Mouse (Mus musculus) lung, postnatal 14 days (tissue): ENCODE results near the gene Nt5c3.
A peak's percentile ranks its signal among the peaks of the same experiment; 100 is the strongest.

Experiments
- DNase-seq: peaks from one replicate; pipeline ENCODE4 v3.0.0; 2021

Gene Nt5c3

DNA sequence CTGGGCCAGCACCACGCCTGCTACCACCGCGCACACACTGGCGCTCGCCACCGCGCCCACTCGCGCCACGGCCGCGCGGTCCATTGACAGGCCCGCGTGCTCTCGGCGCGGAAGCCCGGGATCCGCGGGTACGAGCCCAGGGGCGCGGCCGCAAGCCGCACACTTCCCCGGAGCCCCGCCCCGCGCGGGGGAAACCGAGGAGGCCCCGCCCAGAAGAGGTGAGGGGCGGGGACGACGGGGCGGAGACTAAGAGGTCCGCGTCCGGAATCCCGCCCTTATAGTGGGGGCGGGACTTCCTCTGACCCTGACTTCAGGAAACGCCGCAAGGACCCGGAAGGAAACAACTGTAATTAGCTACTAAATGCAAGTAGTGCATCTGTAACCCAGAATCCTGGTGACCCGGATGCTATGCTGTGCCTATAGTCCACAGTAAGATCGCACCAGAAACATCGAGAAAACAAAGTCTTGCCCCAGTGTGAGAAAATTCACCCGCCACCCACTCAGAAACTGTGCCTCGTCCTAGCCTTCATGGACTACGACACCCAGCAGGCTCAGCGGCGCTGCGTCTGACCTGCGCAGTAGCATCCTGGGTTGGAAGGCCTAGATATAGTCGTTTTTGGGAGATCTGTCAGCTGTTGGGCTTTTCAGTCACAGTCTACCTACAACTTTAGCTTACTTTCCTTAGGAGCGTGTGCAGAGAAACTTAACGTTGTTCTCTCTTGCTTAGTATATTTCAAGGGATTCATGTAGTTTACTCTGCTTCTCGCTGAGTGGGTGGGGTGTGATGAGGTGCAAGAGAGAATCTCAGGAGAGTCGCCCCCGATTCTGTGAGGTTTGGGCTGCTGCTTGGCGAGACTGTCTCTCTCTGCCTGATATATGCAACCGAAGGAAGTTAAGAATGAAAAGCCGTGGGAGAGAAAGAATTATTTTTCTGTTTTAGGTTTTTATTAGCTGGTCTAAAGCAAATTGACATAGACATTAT lies at the start of gene Nt5c3, which contains the start of gene Vmn1r4:
Gene Nt5c3 (minus strand): TSS at position 207 of the 982 bp plus-strand sequence.
Gene Vmn1r4 (plus strand): TSS at position 290 of the 982 bp plus-strand sequence.
- peak; percentile 94 for DNase-seq

- no peak for DNase-seq
Measured at GRCm38 (mm10) chr6:56969973-56970372, 46.2 kb upstream of the Nt5c3 start, which contains the start of gene Vmn1r5. Gene Vmn1r5, plus strand, starts transcription at chr6:56970273.

GRCm38 (mm10) chr6:56956436-56956835 lies 32.7 kb upstream of the Nt5c3 start:
- DNase-seq, result no peak

DNA sequence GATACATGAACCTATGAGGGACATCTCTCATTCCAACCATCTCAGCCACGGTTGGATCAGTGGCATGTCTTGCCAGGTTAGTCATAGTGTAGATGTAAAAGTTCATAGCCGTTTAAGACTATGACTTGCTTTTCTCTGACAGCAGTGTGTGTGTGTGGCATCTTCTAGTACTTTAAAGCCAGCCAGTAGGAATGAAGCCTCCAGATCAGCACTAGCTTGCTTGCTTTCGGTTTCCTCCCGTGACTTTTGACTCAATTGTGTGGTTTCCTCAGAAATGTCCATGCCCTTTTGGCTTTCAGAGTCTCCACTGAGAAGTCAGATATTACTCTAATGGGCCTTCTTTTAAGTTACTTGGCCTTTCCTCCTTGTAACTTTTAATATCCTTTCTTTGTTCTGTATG lies 10.6 kb upstream of the Nt5c3 start:
- no peak for DNase-seq

DNA sequence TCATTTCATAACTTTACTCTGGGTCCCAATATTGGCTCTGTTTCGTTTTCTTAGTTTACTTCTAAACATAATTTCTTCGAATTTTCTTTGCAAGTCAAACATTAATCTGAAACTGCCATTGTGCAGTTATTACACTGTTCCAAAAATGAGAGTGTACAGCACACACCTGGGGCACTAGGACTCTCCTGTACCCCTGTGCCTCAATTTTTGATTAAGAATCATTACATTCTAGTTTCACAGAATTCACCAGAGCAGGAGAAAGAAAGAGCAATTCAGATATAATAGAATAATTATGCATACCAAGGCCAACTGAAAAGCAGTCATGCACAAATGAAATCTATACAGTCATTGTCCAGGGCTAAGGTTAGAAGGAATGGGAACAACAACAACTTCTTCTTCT lies 8.7 kb upstream of the Nt5c3 start:
- DNase-seq, result no peak

DNA sequence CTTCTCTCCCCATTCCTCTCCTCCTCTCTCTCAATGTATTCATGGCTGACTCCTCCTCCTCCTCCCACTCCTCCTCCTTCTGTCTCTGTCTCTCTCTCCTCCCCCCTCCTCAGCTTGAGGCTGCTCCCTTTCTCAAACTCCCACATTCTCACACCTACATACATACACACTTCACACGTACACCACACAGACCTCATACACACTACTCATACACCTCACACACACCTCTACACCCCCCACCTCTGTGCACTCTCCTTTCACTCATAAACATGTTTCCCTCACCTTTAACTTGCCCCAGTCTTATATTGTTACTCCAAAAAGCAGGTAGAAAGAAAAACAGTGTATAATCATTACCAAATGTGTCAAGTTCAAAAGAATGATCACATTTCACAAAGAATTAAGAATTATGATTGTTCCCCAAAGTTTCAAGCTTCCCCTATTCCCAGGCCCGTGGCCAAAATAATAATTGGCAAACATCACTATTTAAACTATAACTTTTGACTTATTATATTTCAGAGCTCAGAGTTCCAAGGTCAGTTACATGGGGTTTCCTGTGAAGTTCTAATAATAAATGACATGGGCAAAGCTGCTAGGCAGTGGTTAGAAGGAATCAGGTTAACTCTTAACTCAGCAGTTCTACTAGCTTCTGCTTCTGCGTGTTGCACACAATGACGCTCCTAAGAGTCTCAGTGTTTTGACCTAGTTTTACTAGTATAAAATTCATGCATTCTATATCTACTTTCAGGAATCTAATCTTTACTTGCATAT lies 8.1 kb upstream of the Nt5c3 start:
- DNase-seq, result no peak

DNA sequence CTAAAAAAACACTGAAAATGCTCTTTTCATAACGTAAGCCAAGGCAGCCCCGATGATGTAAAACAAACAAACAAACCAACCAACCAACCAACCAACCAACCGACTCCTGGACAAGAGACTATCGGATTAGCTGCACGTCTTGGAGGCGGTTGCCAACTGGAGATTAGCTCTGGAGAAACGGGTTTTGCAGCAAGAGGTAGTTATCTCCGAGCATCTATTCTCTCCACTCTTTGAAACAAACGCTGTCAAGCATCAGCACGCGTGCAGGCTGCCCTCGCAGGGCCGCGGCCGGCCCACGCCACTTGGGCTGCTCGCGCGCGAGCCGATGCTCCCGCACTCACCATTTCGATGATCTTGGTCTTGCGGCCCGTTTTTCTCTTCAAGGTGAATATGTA lies 404 bp downstream of the Nt5c3 start:
- DNase-seq, result no peak

DNA sequence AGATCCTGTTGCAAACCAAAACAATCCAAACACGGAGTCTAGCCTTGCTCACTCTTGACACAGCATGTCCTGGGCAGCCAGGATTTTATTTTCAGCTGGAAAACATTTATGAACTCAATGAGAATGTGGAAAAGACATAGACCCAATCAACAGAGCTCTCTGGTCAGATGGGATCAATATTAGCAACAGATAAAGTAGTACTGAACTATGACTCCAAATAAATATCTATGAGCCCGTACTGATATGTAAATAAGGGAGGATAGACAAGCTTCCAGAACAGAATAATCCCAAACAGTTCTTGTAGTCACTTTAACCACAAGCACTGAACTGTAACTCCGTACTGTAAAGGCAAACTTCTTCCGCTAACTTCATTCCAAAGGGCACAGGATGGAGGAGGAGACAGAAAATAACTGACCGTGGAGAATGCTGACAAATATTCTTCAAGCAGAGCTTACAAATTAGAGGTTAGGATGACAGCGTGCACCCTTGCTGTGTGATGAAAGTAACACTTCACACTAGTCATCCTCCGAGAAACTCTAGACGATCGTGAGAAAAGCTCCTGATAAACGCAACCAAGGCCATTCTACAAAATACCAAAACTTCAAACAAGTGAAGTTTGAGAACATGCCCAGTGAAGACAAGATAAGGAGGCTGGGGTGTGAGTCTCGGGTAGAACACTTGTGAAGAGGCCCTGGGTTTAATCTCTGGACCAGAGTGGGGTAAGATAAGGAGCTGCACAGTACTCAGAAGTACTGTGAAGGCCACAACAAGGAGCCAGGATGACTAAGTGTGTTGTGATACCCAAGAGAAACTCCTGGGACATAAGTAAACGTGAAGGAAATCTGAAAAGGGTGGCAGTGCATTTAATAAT lies 3.3 kb downstream of the Nt5c3 start:
- DNase-seq, result no peak

DNA sequence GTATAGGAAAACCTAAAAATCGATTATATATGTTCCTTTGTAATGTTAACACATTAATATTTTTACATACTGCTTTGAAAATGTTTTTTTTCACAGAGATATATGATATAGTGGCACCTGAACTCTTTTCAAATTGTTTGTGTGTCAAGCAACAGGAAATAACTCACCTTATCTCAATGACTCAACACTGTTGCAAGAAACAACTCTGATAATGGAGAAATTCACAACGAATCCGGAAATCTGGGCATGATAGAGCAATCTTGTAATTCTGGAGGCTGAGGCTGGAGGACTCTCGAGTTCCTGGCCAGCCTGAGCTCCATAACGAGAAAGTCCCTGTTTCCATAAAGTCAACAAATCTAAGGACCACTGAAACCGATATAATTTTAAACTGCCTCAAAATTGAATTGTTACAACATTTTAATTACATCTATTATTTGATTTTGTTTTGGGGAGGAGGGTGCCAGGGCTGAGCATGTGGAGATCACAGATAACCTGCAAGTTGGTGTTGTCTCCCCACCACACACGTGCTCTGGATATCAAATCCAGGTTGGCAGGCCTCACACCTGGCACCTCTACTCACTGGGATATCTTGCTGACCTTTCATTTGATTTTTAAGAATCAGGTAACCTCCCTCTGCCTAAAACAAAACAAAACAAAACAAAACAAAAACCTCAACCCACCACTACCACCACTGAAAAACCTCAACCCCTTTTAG lies 4.2 kb downstream of the Nt5c3 start:
- DNase-seq, result no peak

DNA sequence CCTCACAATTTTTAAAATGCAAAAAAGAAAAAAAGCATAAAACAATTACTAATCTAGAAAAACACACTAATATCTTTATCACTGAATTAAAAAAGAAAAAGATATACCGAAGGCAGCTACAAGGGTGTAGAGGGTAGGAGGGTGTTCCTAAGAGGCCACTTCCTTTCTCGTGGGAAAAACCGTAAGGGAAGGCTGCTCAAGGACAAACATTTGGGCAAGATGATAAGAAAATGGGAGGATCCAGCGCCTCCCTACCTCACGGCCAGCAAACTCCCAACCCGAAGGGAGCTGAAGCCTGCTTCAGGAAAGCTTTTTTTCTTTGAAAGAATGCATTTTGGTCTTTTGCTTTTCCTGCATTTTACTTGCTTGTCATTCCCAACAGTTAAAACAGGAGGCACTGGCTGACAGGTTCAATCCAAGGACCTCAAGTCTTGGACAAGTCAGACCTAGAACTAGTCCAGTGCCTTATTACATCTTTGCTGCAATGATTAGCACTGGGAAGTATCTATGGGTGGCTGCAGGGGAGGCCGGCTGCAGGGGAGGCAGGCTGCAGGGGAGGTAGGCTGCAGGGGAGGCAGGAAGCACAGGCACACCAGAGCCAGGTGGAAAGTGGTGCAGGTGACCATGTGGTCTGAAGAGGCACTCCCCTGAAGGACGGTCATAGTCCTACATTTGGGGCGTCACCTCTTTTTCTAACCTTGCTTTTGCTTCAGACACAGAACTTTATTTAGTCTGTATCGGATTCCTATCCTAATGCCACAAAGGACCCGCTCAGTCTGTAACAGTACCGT lies 6.0 kb downstream of the Nt5c3 start:
- no peak for DNase-seq

DNA sequence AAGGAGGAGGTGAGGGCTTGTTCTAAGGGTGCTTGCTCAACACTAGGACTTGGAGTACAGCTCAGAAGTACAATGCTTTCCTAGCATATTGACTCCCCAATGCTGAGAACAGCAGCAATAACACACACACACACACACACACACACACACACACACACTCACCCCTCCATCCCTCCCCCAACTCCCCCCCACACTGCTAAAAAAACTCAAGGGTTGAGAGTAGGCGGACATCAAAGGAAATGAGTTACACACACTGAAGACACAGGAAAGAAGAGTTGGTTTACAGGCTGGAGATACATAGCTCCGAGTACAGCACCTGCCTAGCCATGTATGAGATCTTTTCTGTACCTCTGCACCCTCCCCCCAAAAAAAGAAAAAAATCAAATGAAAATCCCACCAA lies 7.5 kb downstream of the Nt5c3 start:
- no peak for DNase-seq

- DNase-seq, result no peak
Measured at GRCm38 (mm10) chr6:56913092-56913858, 10.5 kb downstream of the Nt5c3 start.

DNA sequence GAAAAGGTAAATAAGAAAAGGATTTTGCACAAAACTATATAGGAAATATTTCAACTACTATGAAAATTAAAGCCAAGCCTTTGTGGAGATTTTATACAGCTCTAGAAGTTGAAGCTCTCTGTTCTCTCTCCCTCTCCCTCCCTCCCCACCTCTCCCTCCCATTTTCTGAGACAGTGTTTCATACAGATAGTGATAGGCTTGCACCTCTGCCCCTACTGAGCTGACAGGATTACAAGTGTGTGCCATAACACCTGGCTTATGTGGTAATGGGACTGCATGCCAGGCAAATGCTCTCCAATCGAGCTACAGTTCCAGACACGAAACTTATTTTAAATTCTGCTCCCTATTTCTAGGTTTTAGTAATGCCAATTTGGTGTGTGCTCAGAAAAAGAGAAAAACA lies 12.8 kb downstream of the Nt5c3 start:
- no peak for DNase-seq

GRCm38 (mm10) chr6:56908912-56909311 lies 14.8 kb downstream of the Nt5c3 start:
- peak; percentile 76 for DNase-seq

- no peak for DNase-seq
Measured at GRCm38 (mm10) chr6:56908397-56908796, 15.3 kb downstream of the Nt5c3 start.

DNA sequence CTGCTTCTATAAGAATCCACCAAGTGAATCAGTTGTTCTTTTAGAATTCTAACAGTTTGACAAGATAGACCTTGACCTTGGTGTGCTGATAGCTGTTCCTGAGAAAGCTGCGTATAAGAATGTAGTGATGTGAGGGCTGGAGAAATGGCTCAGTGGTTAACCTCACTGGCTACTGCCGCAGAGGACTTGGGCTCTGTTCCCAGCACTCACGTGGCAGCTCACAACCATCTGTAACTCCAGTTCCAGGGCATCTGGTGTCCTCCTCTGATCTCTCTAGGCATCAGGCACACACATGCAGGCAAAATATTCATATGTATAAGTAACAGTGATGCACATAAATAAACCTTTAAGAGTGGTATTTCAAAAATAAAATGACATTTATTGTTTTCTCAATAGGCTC lies 15.8 kb downstream of the Nt5c3 start:
- no peak for DNase-seq

- DNase-seq, result no peak
Measured at GRCm38 (mm10) chr6:56906121-56906846, 17.4 kb downstream of the Nt5c3 start.

GRCm38 (mm10) chr6:56905486-56905885 lies 18.2 kb downstream of the Nt5c3 start:
- no peak for DNase-seq

DNA sequence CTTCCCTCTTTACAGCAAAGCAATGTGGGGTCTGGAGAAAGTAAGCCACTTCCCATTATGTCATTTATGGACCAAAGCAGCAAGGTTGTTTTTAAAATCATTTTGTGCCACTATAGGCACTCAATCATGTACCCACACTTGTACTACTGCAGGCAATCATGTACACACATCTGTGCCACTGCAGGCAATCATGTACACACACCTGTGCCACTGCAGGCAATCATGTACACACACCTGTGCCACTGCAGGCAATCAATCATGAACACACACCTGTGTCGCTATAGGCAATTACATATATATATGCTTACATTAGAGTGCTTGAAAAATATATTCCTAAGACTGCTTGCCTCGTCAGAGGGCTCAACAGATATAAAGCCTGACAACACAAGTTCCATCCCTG lies 18.8 kb downstream of the Nt5c3 start:
- no peak for DNase-seq

DNA sequence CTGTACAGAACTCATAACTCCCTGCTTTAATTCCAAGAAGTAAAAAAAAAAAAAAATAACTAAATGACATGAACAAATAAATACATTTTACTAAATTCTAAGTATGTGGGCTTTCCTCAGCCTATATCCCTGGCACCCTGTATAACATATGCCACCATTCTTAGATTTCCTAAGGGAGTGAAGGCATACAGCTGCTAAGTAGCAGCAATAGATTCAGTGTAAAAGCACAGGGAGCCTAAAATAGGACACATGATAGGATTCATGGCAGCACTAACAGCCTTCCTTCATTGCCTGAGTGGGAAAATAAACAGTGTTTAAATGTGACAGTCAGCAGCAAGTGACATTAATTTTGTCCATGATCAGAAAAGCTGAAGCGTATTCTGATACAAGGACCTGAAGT lies 19.4 kb downstream of the Nt5c3 start:
- DNase-seq, result no peak
